In genomic region chr5:21386432-21386831, GRCm38 (mm10) we compare ENCODE assay signal across 29 mouse cellular contexts. TPM values are rescaled to one million over a fixed set of nuclear protein-coding genes. Genes with fewer than 3 reads are reported as not detected.
DNase-seq lines count a peak whose midpoint lies in the region; ATAC-seq and TF ChIP-seq lines count a peak whose summit lies in the region.
"Had no signal": no experiment of that assay in that cellular context is flagged by ENCODE, and none has a peak within 500 bp of the region (broad histone marks: within the 10 kb centered on the region; RNA-seq: fewer than 3 reads in every experiment).

No protein-coding gene starts in this region.

- DNase-seq in lung, embryonic 14.5 days = peak; percentile 4
- DNase-seq in lung, postnatal 0 days (ENCODE audit: low spot score) = no peak
- DNase-seq in A20 (ENCODE audit: low read depth, low spot score) (peak; percentile 73), G1E (ENCODE audit: low spot score) (no peak)
- no peak for DNase-seq in adrenal gland, postnatal 10 days
- no peak for DNase-seq in urinary bladder, postnatal 14 days (ENCODE audit: low spot score)
- DNase-seq: adrenal gland, adult 2 months; cerebellum, adult 11 months; cerebellum, postnatal 10 days; embryo, embryonic 11 days; gastrocnemius, postnatal 25 days; heart, postnatal 4 days; kidney, postnatal 4 days; layer of hippocampus, adult 9-11 months; lung, adult 18-20 months; right cerebral cortex, postnatal 25 days; thymus, postnatal 25 days had no signal

- no peak overlapping the region for H3K9ac ChIP-seq in lung, embryonic 14.5 days
- no peak overlapping the region for H3K9ac ChIP-seq in lung, postnatal 0 days (replicated peaks; ENCODE audit: low read depth)
- H3K9ac ChIP-seq in midbrain, embryonic 15.5 days = no peak overlapping the region
- H3K9ac ChIP-seq: forebrain, embryonic 15.5 days; heart, embryonic 15.5 days; kidney, embryonic 15.5 days; limb, embryonic 12.5 days; midbrain, embryonic 12.5 days; neural tube, embryonic 15.5 days had no signal

- H3K4me3 ChIP-seq in lung, embryonic 14.5 days (ENCODE audit: low read depth, low read length) = no peak overlapping the region
- H3K4me3 ChIP-seq in lung, postnatal 0 days (ENCODE audit: low read depth, low read length) = no peak overlapping the region
- no peak overlapping the region for H3K4me3 ChIP-seq in G1E (ENCODE audit: low read depth, low read length)
- H3K4me3 ChIP-seq in macrophage (ENCODE audit: inconsistent target) = no peak overlapping the region
- H3K4me3 ChIP-seq in midbrain, embryonic 15.5 days = no peak overlapping the region
- H3K4me3 ChIP-seq: forebrain, embryonic 15.5 days; heart, embryonic 15.5 days; kidney, embryonic 15.5 days; left cerebral cortex, adult 2 months; limb, embryonic 12.5 days; midbrain, embryonic 12.5 days; myocyte; neural tube, embryonic 15.5 days had no signal

- TF ChIP-seq CTCF in lung, embryonic 14.5 days (IDR thresholded peaks at IDR 0.05; ENCODE audit: low read depth) = no peak
- TF ChIP-seq CTCF in lung, postnatal 0 days (IDR thresholded peaks at IDR 0.05) = no peak
- no peak for TF ChIP-seq CTCF in G1E (IDR thresholded peaks at IDR 0.05; ENCODE audit: low read depth, low read length)

- H3K36me3 ChIP-seq in lung, embryonic 14.5 days (ENCODE audit: insufficient read depth) = no peaks in the 10 kb centered on the region
- no peaks in the 10 kb centered on the region for H3K36me3 ChIP-seq in lung, postnatal 0 days (ENCODE audit: insufficient read depth, low read length)
- H3K36me3 ChIP-seq in G1E (replicated peaks) = no peaks in the 10 kb centered on the region
- H3K36me3 ChIP-seq in macrophage (ENCODE audit: inconsistent target) = no peaks in the 10 kb centered on the region
- H3K36me3 ChIP-seq in midbrain, embryonic 15.5 days (replicated peaks) = no peaks in the 10 kb centered on the region
- H3K36me3 ChIP-seq: forebrain, embryonic 15.5 days; heart, embryonic 15.5 days; kidney, embryonic 15.5 days; limb, embryonic 12.5 days; midbrain, embryonic 12.5 days; neural tube, embryonic 15.5 days had no signal

- H3K4me2 ChIP-seq in lung, embryonic 14.5 days = no peak overlapping the region
- H3K4me2 ChIP-seq in lung, postnatal 0 days (replicated peaks; ENCODE audit: low read depth, low read length) = no peak overlapping the region
- H3K4me2 ChIP-seq in midbrain, embryonic 15.5 days = no peak overlapping the region
- H3K4me2 ChIP-seq: forebrain, embryonic 15.5 days; heart, embryonic 15.5 days; kidney, embryonic 15.5 days; limb, embryonic 12.5 days; midbrain, embryonic 12.5 days; neural tube, embryonic 15.5 days had no signal

- H3K27me3 ChIP-seq in lung, embryonic 14.5 days (ENCODE audit: insufficient read depth, low read length) = no peaks in the 10 kb centered on the region
- no peaks in the 10 kb centered on the region for H3K27me3 ChIP-seq in lung, postnatal 0 days (replicated peaks; ENCODE audit: insufficient read depth, low read length)
- H3K27me3 ChIP-seq in G1E (ENCODE audit: insufficient read depth, low read length) = peaks cover 12% of the 10 kb centered on the region
- no peaks in the 10 kb centered on the region for H3K27me3 ChIP-seq in midbrain, embryonic 15.5 days (replicated peaks)
- H3K27me3 ChIP-seq: forebrain, embryonic 15.5 days; heart, embryonic 15.5 days; midbrain, embryonic 12.5 days; neural tube, embryonic 15.5 days had no signal

- WGBS in lung, embryonic 14.5 days = 64% methylated on average over 4 of the region's 4 CpGs
- 47% methylated on average over 4 of the region's 4 CpGs for WGBS in lung, postnatal 0 days
- 25% methylated on average over 4 of the region's 4 CpGs for WGBS in macrophage (ENCODE audit: missing documents)
- WGBS in midbrain, embryonic 15.5 days = 90% methylated on average over 4 of the region's 4 CpGs

- TF ChIP-seq EP300 in lung, postnatal 0 days (IDR thresholded peaks at IDR 0.05) = no peak

- no peaks in the 10 kb centered on the region for H3K9me3 ChIP-seq in lung, embryonic 14.5 days (ENCODE audit: low read depth, low read length)
- no peaks in the 10 kb centered on the region for H3K9me3 ChIP-seq in lung, postnatal 0 days (ENCODE audit: low read length)
- no peaks in the 10 kb centered on the region for H3K9me3 ChIP-seq in G1E (replicated peaks)
- H3K9me3 ChIP-seq in midbrain, embryonic 15.5 days = no peaks in the 10 kb centered on the region
- H3K9me3 ChIP-seq: forebrain, embryonic 15.5 days; heart, embryonic 15.5 days; kidney, embryonic 15.5 days; limb, embryonic 12.5 days; midbrain, embryonic 12.5 days; neural tube, embryonic 15.5 days had no signal

- H3K4me1 ChIP-seq in lung, embryonic 14.5 days (ENCODE audit: insufficient read depth) = peaks cover 9% of the 10 kb centered on the region
- H3K4me1 ChIP-seq in lung, postnatal 0 days (ENCODE audit: insufficient read depth, low read depth, low read length) = peaks cover 4% of the 10 kb centered on the region; the same call in 1 of the 2 replicates
- peaks cover 26% of the 10 kb centered on the region for H3K4me1 ChIP-seq in G1E (ENCODE audit: insufficient read depth, low read depth, low read length)
- H3K4me1 ChIP-seq in midbrain, embryonic 15.5 days = no peaks in the 10 kb centered on the region
- H3K4me1 ChIP-seq: forebrain, embryonic 15.5 days; neural tube, embryonic 15.5 days had no signal

- H3K27ac ChIP-seq in lung, embryonic 14.5 days (ENCODE audit: low read depth) = no peak overlapping the region
- H3K27ac ChIP-seq in lung, postnatal 0 days (ENCODE audit: low read length) = no peak overlapping the region
- H3K27ac ChIP-seq in macrophage = peak overlapping the region; percentile 50
- H3K27ac ChIP-seq in midbrain, embryonic 15.5 days = no peak overlapping the region
- H3K27ac ChIP-seq: forebrain, embryonic 15.5 days; heart, embryonic 15.5 days; hindbrain, postnatal 0 days; kidney, embryonic 15.5 days; left cerebral cortex, adult 2 months; limb, embryonic 12.5 days; midbrain, embryonic 12.5 days; neural tube, embryonic 15.5 days had no signal

- no peak for ATAC-seq in lung, embryonic 14.5 days (ENCODE audit: insufficient read depth)
- no peak for ATAC-seq in lung, postnatal 0 days
- ATAC-seq in G1E (ENCODE audit: extremely low read depth, insufficient number of reproducible peaks, low FRiP score, poor library complexity, severe bottlenecking) = peak; percentile 51; the same call in 1 of the 2 replicates
- ATAC-seq in midbrain, embryonic 15.5 days (replicated peaks) = no peak
- ATAC-seq: forebrain, embryonic 15.5 days; hindbrain, postnatal 0 days; intestine, postnatal 0 days had no signal

- H3K79me2 ChIP-seq in macrophage (ENCODE audit: inconsistent target) = no peaks in the 10 kb centered on the region

RNA-seq across cellular contexts. Expression of gene Fgl2, which starts 14.0 kb away (rescaled TPM):
- polyA plus RNA-seq in lung, embryonic 14.5 days (2014; fragmentation: Nextera tagmentation; extraction: Ambion mirVana) = 1.6 and 2.1 TPM in 2 replicates
- 8.7 and 10.5 TPM in 2 replicates for polyA plus RNA-seq in lung, postnatal 0 days (2015; fragmentation: Nextera tagmentation; extraction: Ambion mirVana)
- 6.0 and 6.5 TPM in 2 replicates for total RNA-seq in G1E (2014; fragmentation: Nextera tagmentation)
- total RNA-seq in G1E (2017) = 8.9 and 9.7 TPM in 2 replicates
- 1.6 TPM in 2 replicates for polyA plus RNA-seq in G1E (2012)
- total RNA-seq in macrophage (2018; cell fraction: chromatin; rRNA removed) = 100 to 1,000 TPM in 13 of 26 experiments, 10 to 100 TPM in 7, 1 to 10 TPM in 6; 3.4 to 423 (median 94.6) TPM
- 1,000 to 10,000 TPM in 7 of 26 experiments, 100 to 1,000 TPM in 7, 10 to 100 TPM in 12; 52.5 to 1,633 (median 354) TPM for total RNA-seq in macrophage (2018; cell fraction: cytosol; rRNA removed)
- total RNA-seq in macrophage (2018; cell fraction: nucleus; rRNA removed) = 1,000 to 10,000 TPM in 12 of 26 experiments, 100 to 1,000 TPM in 9, 10 to 100 TPM in 5; 39.4 to 2,545 (median 553) TPM
- 22.6 to 148 TPM (median 48.4 TPM) in 3 replicates for polyA plus RNA-seq in macrophage (2018)
- 1 to 10 TPM; 7.5 to 9.0 TPM for total RNA-seq in adrenal gland, postnatal 10 days (2021)
- 1.9 and 2.4 TPM in 2 replicates for polyA plus RNA-seq in midbrain, embryonic 15.5 days (2015; fragmentation: Nextera tagmentation; extraction: Ambion mirVana)

RNA-seq across cellular contexts. Expression of gene Ccdc146, which starts 38.0 kb away (rescaled TPM):
- polyA plus RNA-seq in lung, embryonic 14.5 days (2014; fragmentation: Nextera tagmentation; extraction: Ambion mirVana) = 0.09 and 0.18 TPM in 2 replicates
- polyA plus RNA-seq in lung, postnatal 0 days (2015; fragmentation: Nextera tagmentation; extraction: Ambion mirVana) = 3.4 and 6.0 TPM in 2 replicates
- total RNA-seq in G1E (2014; fragmentation: Nextera tagmentation) (not detected in 2 replicates), G1E (2017) (0.22 TPM in 1 of 2 replicates, not detected in the other)
- polyA plus RNA-seq in G1E (2012) (not detected in 2 replicates), macrophage (2018) (0.19 TPM in 1 of 3 replicates, not detected in the others)
- 1 to 10 TPM in 13 of 26 experiments, under 1 TPM in 3, not detected in 10; 0.25 to 5.5 (median 2.2) TPM for total RNA-seq in macrophage (2018; cell fraction: chromatin; rRNA removed)
- total RNA-seq in macrophage (2018; cell fraction: cytosol; rRNA removed) = 1 to 10 TPM in 5 of 26 experiments, under 1 TPM in 13, not detected in 8; 0.05 to 1.8 (median 0.70) TPM
- 1 to 10 TPM in 13 of 26 experiments, under 1 TPM in 4, not detected in 9; 0.20 to 3.5 (median 1.5) TPM for total RNA-seq in macrophage (2018; cell fraction: nucleus; rRNA removed)
- total RNA-seq in adrenal gland, postnatal 10 days (2021) = under 1 TPM in 1 of 2 experiments, not detected in 1; 0.15 TPM
- 0.88 and 1.1 TPM in 2 replicates for polyA plus RNA-seq in midbrain, embryonic 15.5 days (2015; fragmentation: Nextera tagmentation; extraction: Ambion mirVana)
- polyA plus RNA-seq: kidney, embryonic 15.5 days; myocyte had no signal

RNA-seq across cellular contexts. Expression of gene Fam185a, which starts 38.3 kb away (rescaled TPM):
- polyA plus RNA-seq in lung, embryonic 14.5 days (2014; fragmentation: Nextera tagmentation; extraction: Ambion mirVana) = 5.7 and 5.9 TPM in 2 replicates
- polyA plus RNA-seq in lung, postnatal 0 days (2015; fragmentation: Nextera tagmentation; extraction: Ambion mirVana) = 1.7 and 2.8 TPM in 2 replicates
- total RNA-seq in G1E (2014; fragmentation: Nextera tagmentation) (11.1 and 14.2 TPM in 2 replicates), G1E (2017) (8.1 and 9.5 TPM in 2 replicates)
- polyA plus RNA-seq in G1E (2012) (2.3 and 2.8 TPM in 2 replicates), macrophage (2018) (1.7 to 3.0 TPM (median 1.8 TPM) in 3 replicates)
- total RNA-seq in macrophage (2018; cell fraction: chromatin; rRNA removed) = 10 to 100 TPM in 8 of 26 experiments, 1 to 10 TPM in 16, under 1 TPM in 2; 0.39 to 16.4 (median 7.5) TPM
- total RNA-seq in macrophage (2018; cell fraction: cytosol; rRNA removed) = 1 to 10 TPM in 25 of 26 experiments, under 1 TPM in 1; 0.99 to 2.8 (median 1.8) TPM
- 10 to 100 TPM in 1 of 26 experiments, 1 to 10 TPM in 25; 1.4 to 12.7 (median 6.0) TPM for total RNA-seq in macrophage (2018; cell fraction: nucleus; rRNA removed)
- total RNA-seq in adrenal gland, postnatal 10 days (2021) = 10 to 100 TPM; 12.9 to 13.2 TPM
- 7.9 and 8.4 TPM in 2 replicates for polyA plus RNA-seq in midbrain, embryonic 15.5 days (2015; fragmentation: Nextera tagmentation; extraction: Ambion mirVana)

Comparison
In these comparisons a context has a peak if more than half of its experiments do, and no peak if none do; other contexts are left out.
1. DNase-seq: peak in lung, embryonic 14.5 days (single experiment) and A20 (single experiment); none in lung, postnatal 0 days (single experiment), G1E (single experiment), adrenal gland, postnatal 10 days (single experiment) and urinary bladder, postnatal 14 days (single experiment).